Mouse (Mus musculus): ENCODE results near the gene Cyp2s1. TPM values are rescaled to one million over a fixed set of nuclear protein-coding genes. Genes with fewer than 3 reads are reported as not detected.

Gene Cyp2s1
- total and polyA plus RNA-seq, 3 experiments = 0.04 TPM; not detected in 2

GRCm38 (mm10) chr7:25784808-25785207 is 31.9 kb downstream of the Cyp2s1 start:
- dilution Hi-C loops (cut with MboI; ENCODE audit: extremely low pct_ligation_motif_present, extremely low pct_unique_long_range_greater_than_20kb, low sequenced_read_pairs) (no loop called here), in situ Hi-C loops (cut with MboI; ENCODE audit: low pct_ligation_motif_present, low pct_unique_long_range_greater_than_20kb, low sequenced_read_pairs) (no loop called here)
- Histone ChIP-seq H3K9ac (ENCODE audit: insufficient read depth, low read depth) (no peak overlapping the region), H3K4me3 (replicated peaks in 1 of 3; ENCODE audit: low read depth in 2 of 3, low read length in 2 of 3, poor library complexity in 1 of 3) (no peak overlapping the region), H3K9me3 (replicated peaks; ENCODE audit: low read length) (no peaks in the 10 kb centered on the region), H3K4me1 (ENCODE audit: control insufficient read depth in 1 of 2, insufficient read depth in 2 of 2) (peaks cover 13 to 34% of the 10 kb centered on the region in 2 experiments), H3K27me3 (replicated peaks) (peaks cover 26% of the 10 kb centered on the region), H3K4me2 (ENCODE audit: insufficient read depth, low read depth, poor library complexity, severe bottlenecking) (no peak overlapping the region), H3K79me2 (replicated peaks; ENCODE audit: control insufficient read depth, extremely low read depth, insufficient read depth, poor library complexity, severe bottlenecking) (no peaks in the 10 kb centered on the region), H3K27ac (ENCODE audit: insufficient read depth, low read depth) (no peak overlapping the region), H3K36me3 (replicated peaks in 1 of 2; ENCODE audit: control insufficient read depth in 1 of 2, insufficient read depth in 1 of 2, low read length in 1 of 2) (no peaks in the 10 kb centered on the region)
- no peak for TF ChIP-seq USF2 (conservative IDR thresholded peaks at IDR 0.05; ENCODE audit: low read depth, low read length)
- TF ChIP-seq KAT2A (IDR thresholded peaks at IDR 0.05; ENCODE audit: insufficient replicate concordance, low read length) = no peak
- no peak for TF ChIP-seq POLR2AphosphoS2 (IDR thresholded peaks at IDR 0.05; ENCODE audit: low read depth, low read length)
- DNase-seq (ENCODE audit: extremely low read depth) = no peak

- DNase-seq (ENCODE audit: extremely low read depth) = no peak
- Histone ChIP-seq H3K4me3 (replicated peaks in 1 of 3; ENCODE audit: low read depth in 2 of 3, low read length in 2 of 3, poor library complexity in 1 of 3) (no peak overlapping the region), H3K27ac (ENCODE audit: insufficient read depth, low read depth) (no peak overlapping the region), H3K4me2 (ENCODE audit: insufficient read depth, low read depth, poor library complexity, severe bottlenecking) (no peak overlapping the region), H3K79me2 (replicated peaks; ENCODE audit: control insufficient read depth, extremely low read depth, insufficient read depth, poor library complexity, severe bottlenecking) (no peaks in the 10 kb centered on the region), H3K27me3 (replicated peaks) (peaks cover 21% of the 10 kb centered on the region), H3K9ac (ENCODE audit: insufficient read depth, low read depth) (no peak overlapping the region), H3K36me3 (replicated peaks in 1 of 2; ENCODE audit: control insufficient read depth in 1 of 2, insufficient read depth in 1 of 2, low read length in 1 of 2) (no peaks in the 10 kb centered on the region), H3K4me1 (ENCODE audit: control insufficient read depth in 1 of 2, insufficient read depth in 2 of 2) (peaks cover 13 to 34% of the 10 kb centered on the region in 2 experiments), H3K9me3 (replicated peaks; ENCODE audit: low read length) (no peaks in the 10 kb centered on the region)
- TF ChIP-seq ZNF384 (IDR thresholded peaks at IDR 0.05; ENCODE audit: low read depth, low read length) (no peak), TCF12 (IDR thresholded peaks at IDR 0.05; ENCODE audit: low read depth, low read length) (no peak), RAD21 (IDR thresholded peaks at IDR 0.05; ENCODE audit: low read depth, low read length) (no peak), POLR2A (IDR thresholded peaks at IDR 0.05; ENCODE audit: low read depth, low read length) (no peak), ELF1 (IDR thresholded peaks at IDR 0.05; ENCODE audit: low read depth, low read length) (no peak), MYC (IDR thresholded peaks at IDR 0.05; ENCODE audit: low read depth, low read length) (no peak), EP300 (IDR thresholded peaks at IDR 0.05; ENCODE audit: low read length) (no peak), IRF4 (IDR thresholded peaks at IDR 0.05; ENCODE audit: low read depth, low read length) (no peak), ZMIZ1 (IDR thresholded peaks at IDR 0.05; ENCODE audit: low read depth, low read length) (no peak), MAZ (IDR thresholded peaks at IDR 0.05; ENCODE audit: low read depth, low read length) (no peak), HCFC1 (IDR thresholded peaks at IDR 0.05; ENCODE audit: low read depth, low read length) (no peak), POLR2AphosphoS2 (IDR thresholded peaks at IDR 0.05; ENCODE audit: low read depth, low read length) (no peak), TBP (conservative IDR thresholded peaks at IDR 0.05; ENCODE audit: low read depth, low read length) (no peak), NRF1 (IDR thresholded peaks at IDR 0.05; ENCODE audit: low read depth, low read length) (no peak), SMC3 (IDR thresholded peaks at IDR 0.05; ENCODE audit: low read depth, low read length) (no peak)
- dilution Hi-C loops (cut with MboI; ENCODE audit: extremely low pct_ligation_motif_present, extremely low pct_unique_long_range_greater_than_20kb, low sequenced_read_pairs) = no loop called here
- in situ Hi-C loops (cut with MboI; ENCODE audit: low pct_ligation_motif_present, low pct_unique_long_range_greater_than_20kb, low sequenced_read_pairs) = no loop called here
Measured at GRCm38 (mm10) chr7:25783746-25784145, 33.0 kb downstream of the Cyp2s1 start.
